Mouse (Mus musculus): ENCODE measurements around the gene Tsc2. TPM values are rescaled to one million over a fixed set of nuclear protein-coding genes. Genes with fewer than 3 reads are reported as not detected.

Gene Tsc2
- total RNA-seq, 2 experiments from 2014 or later = 83.2 to 105 TPM

Small RNA genes within 50 kb of the gene (microRNA-seq; reads per million reads assigned to microRNA genes)
- 1.4 reads per million for gene Gm24589

Other genes starting within 250 kb of the Tsc2 start
- 10 to 100 TPM; 52.1 to 57.5 TPM for gene Rnps1, start 218.1 kb downstream of the Tsc2 start, total RNA-seq (2021)
- 100 to 1,000 TPM; 158 to 163 TPM for gene Eci1, start 206.0 kb downstream of the Tsc2 start, total RNA-seq (2021)
- 1 to 10 TPM; 1.0 to 1.3 TPM for gene Dnase1l2, start 189.5 kb downstream of the Tsc2 start, total RNA-seq (2021)
- 10 to 100 TPM; 10.8 TPM for gene E4f1, start 162.3 kb downstream of the Tsc2 start, total RNA-seq (2021)
- gene Pgp, start 162.2 kb downstream of the Tsc2 start, total RNA-seq (2021) = 10 to 100 TPM; 47.6 to 52.1 TPM
- gene Bricd5, start 158.7 kb downstream of the Tsc2 start, total RNA-seq (2021) = under 1 TPM in 1 of 2 experiments, not detected in 1; 0.31 TPM
- 10 to 100 TPM in 1 of 2 experiments, 1 to 10 TPM in 1; 9.9 to 11.1 TPM for gene Mlst8, start 153.6 kb downstream of the Tsc2 start, total RNA-seq (2021)
- gene Caskin1, start 144.0 kb downstream of the Tsc2 start, total RNA-seq (2021) = under 1 TPM; 0.09 to 0.17 TPM
- gene Traf7, start 104.7 kb downstream of the Tsc2 start, total RNA-seq (2021) = 10 to 100 TPM; 25.7 to 29.7 TPM
- not detected for gene Rab26, start 98.4 kb downstream of the Tsc2 start, total RNA-seq (2021)
- gene Pkd1, start 82.8 kb downstream of the Tsc2 start, total RNA-seq (2021) = 10 to 100 TPM; 12.8 to 21.4 TPM
- 1 to 10 TPM; 2.5 to 3.5 TPM for gene Nthl1, start 50 bp upstream of the Tsc2 start, total RNA-seq (2021)
- 10 to 100 TPM; 31.8 to 55.0 TPM for gene Slc9a3r2, start 17.7 kb upstream of the Tsc2 start, total RNA-seq (2021)
- not detected for gene Npw, start 25.8 kb upstream of the Tsc2 start, total RNA-seq (2021)
- gene Zfp598, start 37.1 kb upstream of the Tsc2 start, total RNA-seq (2021) = 10 to 100 TPM; 23.1 to 25.4 TPM
- under 1 TPM in 1 of 2 experiments, not detected in 1; 0.14 TPM for gene Syngr3, start 57.3 kb upstream of the Tsc2 start, total RNA-seq (2021)
- gene Gfer, start 63.5 kb upstream of the Tsc2 start, total RNA-seq (2021) = 10 to 100 TPM; 41.1 to 48.3 TPM
- gene Noxo1, start 63.6 kb upstream of the Tsc2 start, total RNA-seq (2021) = under 1 TPM; 0.32 to 0.95 TPM
- 10 to 100 TPM; 15.4 to 16.0 TPM for gene Tbl3, start 75.0 kb upstream of the Tsc2 start, total RNA-seq (2021)
- gene Rnf151, start 85.4 kb upstream of the Tsc2 start, total RNA-seq (2021) = not detected
- 100 to 1,000 TPM; 548 to 574 TPM for gene Rps2, start 85.5 kb upstream of the Tsc2 start, total RNA-seq (2021)
- 100 to 1,000 TPM; 428 to 481 TPM for gene Ndufb10, start 91.8 kb upstream of the Tsc2 start, total RNA-seq (2021)
- gene Rpl3l, start 95.2 kb upstream of the Tsc2 start, total RNA-seq (2021) = 100 to 1,000 TPM; 764 to 767 TPM
- 100 to 1,000 TPM; 139 to 179 TPM for gene Msrb1, start 104.0 kb upstream of the Tsc2 start, total RNA-seq (2021)
- not detected for gene Hs3st6, start 120.4 kb upstream of the Tsc2 start, total RNA-seq (2021)
- not detected for gene Meiob, start 171.7 kb upstream of the Tsc2 start, total RNA-seq (2021)
- gene Hagh, start 207.5 kb upstream of the Tsc2 start, total RNA-seq (2021) = 10 to 100 TPM; 67.9 to 72.7 TPM
- 10 to 100 TPM; 45.2 to 48.3 TPM for gene Fahd1, start 217.7 kb upstream of the Tsc2 start, total RNA-seq (2021)
- 1 to 10 TPM; 2.2 to 2.6 TPM for gene Igfals, start 233.4 kb upstream of the Tsc2 start, total RNA-seq (2021)

Data from gastrocnemius, adult 18-20 months (tissue).